Mouse (Mus musculus): ENCODE measurements around the gene Jun. TPM values are rescaled to one million over a fixed set of nuclear protein-coding genes. Genes with fewer than 3 reads are reported as not detected.

The Jun gene
- polyA plus RNA-seq, 1 experiment from 2014 or later = 74.6 TPM

- H3K36me3 ChIP-seq (ENCODE audit: control insufficient read depth, insufficient read depth, low read length) = no peaks in the 10 kb centered on the region
- H3K27me3 ChIP-seq (replicated peaks; ENCODE audit: control insufficient read depth, insufficient read depth, low read length) = no peaks in the 10 kb centered on the region
- WGBS = 65% methylated on average over 12 of the region's 12 CpGs
- H3K4me3 ChIP-seq (ENCODE audit: low read length) = no peak overlapping the region
- no peaks in the 10 kb centered on the region for H3K9me3 ChIP-seq (ENCODE audit: control insufficient read depth, low read length)
- H3K4me2 ChIP-seq (ENCODE audit: low read depth, low read length) = no peak overlapping the region
- ATAC-seq = no peak
- no peak overlapping the region for H3K27ac ChIP-seq (ENCODE audit: low read length)
- no peaks in the 10 kb centered on the region for H3K4me1 ChIP-seq (ENCODE audit: control insufficient read depth, insufficient read depth, low read length)
- H3K9ac ChIP-seq (ENCODE audit: low read depth, low read length) = no peak overlapping the region
These were observed 30.1 kb downstream of the Jun start for GRCm38 (mm10) chr4:95021649-95022637.

- no peak for ATAC-seq
- Histone ChIP-seq H3K9me3 (ENCODE audit: control insufficient read depth, low read length) (no peaks in the 10 kb centered on the region), H3K9ac (ENCODE audit: low read depth, low read length) (no peak overlapping the region), H3K27ac (ENCODE audit: low read length) (no peak overlapping the region), H3K27me3 (replicated peaks; ENCODE audit: control insufficient read depth, insufficient read depth, low read length) (no peaks in the 10 kb centered on the region), H3K4me3 (ENCODE audit: low read length) (no peak overlapping the region), H3K4me1 (ENCODE audit: control insufficient read depth, insufficient read depth, low read length) (no peaks in the 10 kb centered on the region), H3K36me3 (ENCODE audit: control insufficient read depth, insufficient read depth, low read length) (no peaks in the 10 kb centered on the region), H3K4me2 (ENCODE audit: low read depth, low read length) (no peak overlapping the region)
- 83% methylated on average over 2 of the region's 2 CpGs for WGBS
These were observed 31.8 kb downstream of the Jun start for GRCm38 (mm10) chr4:95020201-95020600.

- no peak overlapping the region for H3K4me2 ChIP-seq (ENCODE audit: low read depth, low read length)
- H3K27me3 ChIP-seq (replicated peaks; ENCODE audit: control insufficient read depth, insufficient read depth, low read length) = no peaks in the 10 kb centered on the region
- H3K27ac ChIP-seq (ENCODE audit: low read length) = no peak overlapping the region
- no peak for ATAC-seq
- no peak overlapping the region for H3K9ac ChIP-seq (ENCODE audit: low read depth, low read length)
- no peaks in the 10 kb centered on the region for H3K4me1 ChIP-seq (ENCODE audit: control insufficient read depth, insufficient read depth, low read length)
- no peaks in the 10 kb centered on the region for H3K36me3 ChIP-seq (ENCODE audit: control insufficient read depth, insufficient read depth, low read length)
- no peaks in the 10 kb centered on the region for H3K9me3 ChIP-seq (ENCODE audit: control insufficient read depth, low read length)
- WGBS = 50% methylated on average over 7 of the region's 7 CpGs
- H3K4me3 ChIP-seq (ENCODE audit: low read length) = no peak overlapping the region
These were observed 33.8 kb downstream of the Jun start for GRCm38 (mm10) chr4:95018221-95018620.

- H3K9me3 ChIP-seq (ENCODE audit: control insufficient read depth, low read length) = no peaks in the 10 kb centered on the region
- no peak overlapping the region for H3K4me2 ChIP-seq (ENCODE audit: low read depth, low read length)
- H3K27ac ChIP-seq (ENCODE audit: low read length) = no peak overlapping the region
- WGBS = 81% methylated on average over 1 of the region's 1 CpGs
- H3K36me3 ChIP-seq (ENCODE audit: control insufficient read depth, insufficient read depth, low read length) = no peaks in the 10 kb centered on the region
- no peaks in the 10 kb centered on the region for H3K27me3 ChIP-seq (replicated peaks; ENCODE audit: control insufficient read depth, insufficient read depth, low read length)
- ATAC-seq = no peak
- no peaks in the 10 kb centered on the region for H3K4me1 ChIP-seq (ENCODE audit: control insufficient read depth, insufficient read depth, low read length)
- no peak overlapping the region for H3K4me3 ChIP-seq (ENCODE audit: low read length)
- H3K9ac ChIP-seq (ENCODE audit: low read depth, low read length) = no peak overlapping the region
These were observed 39.3 kb downstream of the Jun start for GRCm38 (mm10) chr4:95012706-95013105.

GRCm38 (mm10) chr4:95012256-95012655 is 39.8 kb downstream of the Jun start:
- Histone ChIP-seq H3K27me3 (replicated peaks; ENCODE audit: control insufficient read depth, insufficient read depth, low read length) (no peaks in the 10 kb centered on the region), H3K27ac (ENCODE audit: low read length) (no peak overlapping the region), H3K4me3 (ENCODE audit: low read length) (no peak overlapping the region), H3K9me3 (ENCODE audit: control insufficient read depth, low read length) (no peaks in the 10 kb centered on the region), H3K36me3 (ENCODE audit: control insufficient read depth, insufficient read depth, low read length) (no peaks in the 10 kb centered on the region), H3K9ac (ENCODE audit: low read depth, low read length) (no peak overlapping the region), H3K4me1 (ENCODE audit: control insufficient read depth, insufficient read depth, low read length) (no peaks in the 10 kb centered on the region), H3K4me2 (ENCODE audit: low read depth, low read length) (no peak overlapping the region)
- no peak for ATAC-seq

- peak; percentile 61 for ATAC-seq
- H3K9me3 ChIP-seq (ENCODE audit: control insufficient read depth, low read length) = no peaks in the 10 kb centered on the region
- H3K4me2 ChIP-seq (ENCODE audit: low read depth, low read length) = no peak overlapping the region
- H3K9ac ChIP-seq (ENCODE audit: low read depth, low read length) = no peak overlapping the region
- H3K27ac ChIP-seq (ENCODE audit: low read length) = no peak overlapping the region
- no peaks in the 10 kb centered on the region for H3K27me3 ChIP-seq (replicated peaks; ENCODE audit: control insufficient read depth, insufficient read depth, low read length)
- H3K4me1 ChIP-seq (ENCODE audit: control insufficient read depth, insufficient read depth, low read length) = no peaks in the 10 kb centered on the region
- no peaks in the 10 kb centered on the region for H3K36me3 ChIP-seq (ENCODE audit: control insufficient read depth, insufficient read depth, low read length)
- H3K4me3 ChIP-seq (ENCODE audit: low read length) = no peak overlapping the region
- WGBS = 42% methylated on average over 13 of the region's 13 CpGs
These were observed 43.6 kb downstream of the Jun start for GRCm38 (mm10) chr4:95008175-95009057.

- ATAC-seq = no peak
- Histone ChIP-seq H3K36me3 (ENCODE audit: control insufficient read depth, insufficient read depth, low read length) (no peaks in the 10 kb centered on the region), H3K4me2 (ENCODE audit: low read depth, low read length) (no peak overlapping the region), H3K27me3 (replicated peaks; ENCODE audit: control insufficient read depth, insufficient read depth, low read length) (no peaks in the 10 kb centered on the region), H3K4me3 (ENCODE audit: low read length) (no peak overlapping the region), H3K27ac (ENCODE audit: low read length) (no peak overlapping the region), H3K9ac (ENCODE audit: low read depth, low read length) (no peak overlapping the region), H3K4me1 (ENCODE audit: control insufficient read depth, insufficient read depth, low read length) (no peaks in the 10 kb centered on the region), H3K9me3 (ENCODE audit: control insufficient read depth, low read length) (no peaks in the 10 kb centered on the region)
- WGBS = 67% methylated on average over 8 of the region's 8 CpGs
These were observed 44.3 kb downstream of the Jun start for GRCm38 (mm10) chr4:95007759-95008158.

GRCm38 (mm10) chr4:95005251-95005830 is 46.7 kb downstream of the Jun start:
- ATAC-seq = 0 out of 2 replicates have a peak, but pooled peaks have one; percentile 41
- WGBS = 61% methylated on average over 6 of the region's 6 CpGs

More at GRCm38 (mm10) chr4:95005251-95005830, 46.7 kb downstream of the Jun start:
- H3K4me3 ChIP-seq (ENCODE audit: low read length) = no peak overlapping the region
- H3K4me2 ChIP-seq (ENCODE audit: low read depth, low read length) = no peak overlapping the region
- H3K4me1 ChIP-seq (ENCODE audit: control insufficient read depth, insufficient read depth, low read length) = no peaks in the 10 kb centered on the region
- no peaks in the 10 kb centered on the region for H3K27me3 ChIP-seq (replicated peaks; ENCODE audit: control insufficient read depth, insufficient read depth, low read length)
- H3K9me3 ChIP-seq (ENCODE audit: control insufficient read depth, low read length) = no peaks in the 10 kb centered on the region
- H3K27ac ChIP-seq (ENCODE audit: low read length) = no peak overlapping the region
- no peak overlapping the region for H3K9ac ChIP-seq (ENCODE audit: low read depth, low read length)
- no peaks in the 10 kb centered on the region for H3K36me3 ChIP-seq (ENCODE audit: control insufficient read depth, insufficient read depth, low read length)

Data from intestine, embryonic 16.5 days (tissue).